Mouse (Mus musculus): ENCODE measurements around the gene Ccdc180. TPM values are rescaled to one million over a fixed set of nuclear protein-coding genes. Genes with fewer than 3 reads are reported as not detected.

The Ccdc180 gene
- polyA plus RNA-seq, 1 experiment from 2014 or later = 0.14 TPM

GRCm38 (mm10) chr4:45970048-45970560 lies 80.0 kb downstream of the Ccdc180 start:
- Histone ChIP-seq H3K9me3 (ENCODE audit: control insufficient read depth) (no peaks in the 10 kb centered on the region), H3K27me3 (replicated peaks; ENCODE audit: control insufficient read depth, insufficient read depth, low read length) (no peaks in the 10 kb centered on the region), H3K36me3 (ENCODE audit: control insufficient read depth, insufficient read depth) (no peaks in the 10 kb centered on the region), H3K9ac (ENCODE audit: low read depth, low read length) (no peak overlapping the region), H3K27ac (ENCODE audit: low read depth, low read length) (peak overlapping the region; percentile 1; the same call in 1 of the 2 replicates), H3K4me2 (replicated peaks; ENCODE audit: low read depth) (no peak overlapping the region), H3K4me1 (replicated peaks; ENCODE audit: control insufficient read depth, insufficient read depth, low read length) (no peaks in the 10 kb centered on the region; the same call in 1 of the 2 replicates), H3K4me3 (ENCODE audit: low read depth, low read length) (no peak overlapping the region)
- TF ChIP-seq CTCF (IDR thresholded peaks at IDR 0.05; ENCODE audit: low read depth) = no peak
- no peak for ATAC-seq
- 50% methylated on average over 7 of the region's 7 CpGs for WGBS

GRCm38 (mm10) chr4:45971806-45972447 lies 81.8 kb downstream of the Ccdc180 start:
- no peaks in the 10 kb centered on the region for H3K9me3 ChIP-seq (ENCODE audit: control insufficient read depth)
- 1% methylated on average over 38 of the region's 51 CpGs for whole genome bisulfite sequencing
- peak; percentile 93 for ATAC-seq
- no peaks in the 10 kb centered on the region; the same call in 1 of the 2 replicates for H3K4me1 ChIP-seq (replicated peaks; ENCODE audit: control insufficient read depth, insufficient read depth, low read length)
- TF ChIP-seq CTCF (IDR thresholded peaks at IDR 0.05; ENCODE audit: low read depth) = peak; percentile 95
- H3K27ac ChIP-seq (ENCODE audit: low read depth, low read length) = peak overlapping the region; percentile 91
- peak overlapping the region; percentile 88 for H3K4me3 ChIP-seq (ENCODE audit: low read depth, low read length)
- peak overlapping the region; percentile 84 for H3K4me2 ChIP-seq (replicated peaks; ENCODE audit: low read depth)
- H3K9ac ChIP-seq (ENCODE audit: low read depth, low read length) = peak overlapping the region; percentile 88
- H3K36me3 ChIP-seq (ENCODE audit: control insufficient read depth, insufficient read depth) = no peaks in the 10 kb centered on the region
- no peaks in the 10 kb centered on the region for H3K27me3 ChIP-seq (replicated peaks; ENCODE audit: control insufficient read depth, insufficient read depth, low read length)

- WGBS = under 1% methylated on average over 34 of the region's 53 CpGs
- Histone ChIP-seq H3K36me3 (ENCODE audit: control insufficient read depth, insufficient read depth) (no peaks in the 10 kb centered on the region), H3K9me3 (ENCODE audit: control insufficient read depth) (no peaks in the 10 kb centered on the region), H3K27ac (ENCODE audit: low read depth, low read length) (peak overlapping the region; percentile 91), H3K4me1 (replicated peaks; ENCODE audit: control insufficient read depth, insufficient read depth, low read length) (no peaks in the 10 kb centered on the region; the same call in 1 of the 2 replicates), H3K4me3 (ENCODE audit: low read depth, low read length) (peak overlapping the region; percentile 88), H3K9ac (ENCODE audit: low read depth, low read length) (peak overlapping the region; percentile 88), H3K4me2 (replicated peaks; ENCODE audit: low read depth) (peak overlapping the region; percentile 84), H3K27me3 (replicated peaks; ENCODE audit: control insufficient read depth, insufficient read depth, low read length) (no peaks in the 10 kb centered on the region)
- no peak; the same call in 1 of the 2 replicates for TF ChIP-seq CTCF (IDR thresholded peaks at IDR 0.05; ENCODE audit: low read depth)
- ATAC-seq = peak; percentile 61
Measured at GRCm38 (mm10) chr4:45972448-45972854, 82.3 kb downstream of the Ccdc180 start.

DNA sequence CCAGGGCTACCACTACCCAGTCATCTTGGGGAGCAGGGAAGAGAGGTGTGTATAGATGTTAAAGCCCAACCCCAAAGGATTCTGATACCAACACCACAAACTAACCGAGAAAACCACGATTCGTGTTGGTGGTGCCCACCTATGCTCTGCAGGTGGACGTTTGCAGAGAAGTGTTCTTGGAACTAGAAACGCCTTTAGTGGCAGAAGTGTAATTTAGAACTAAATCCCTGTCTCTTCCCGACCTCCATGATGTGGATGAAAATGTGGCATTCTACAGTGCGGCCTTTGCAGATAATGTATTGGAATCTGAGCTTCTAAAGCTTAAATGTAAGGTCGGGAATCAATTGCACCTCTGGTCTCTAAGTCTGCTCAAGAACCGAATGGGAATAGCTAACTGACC lies 82.8 kb downstream of the Ccdc180 start:
- Histone ChIP-seq H3K4me1 (replicated peaks; ENCODE audit: control insufficient read depth, insufficient read depth, low read length) (no peaks in the 10 kb centered on the region; the same call in 1 of the 2 replicates), H3K36me3 (ENCODE audit: control insufficient read depth, insufficient read depth) (no peaks in the 10 kb centered on the region), H3K9ac (ENCODE audit: low read depth, low read length) (peak overlapping the region; percentile 88), H3K27ac (ENCODE audit: low read depth, low read length) (peak overlapping the region; percentile 91), H3K9me3 (ENCODE audit: control insufficient read depth) (no peaks in the 10 kb centered on the region), H3K4me2 (replicated peaks; ENCODE audit: low read depth) (peak overlapping the region; percentile 84), H3K4me3 (ENCODE audit: low read depth, low read length) (peak overlapping the region; percentile 88), H3K27me3 (replicated peaks; ENCODE audit: control insufficient read depth, insufficient read depth, low read length) (no peaks in the 10 kb centered on the region)
- 27% methylated on average over 9 of the region's 9 CpGs for WGBS
- TF ChIP-seq CTCF (IDR thresholded peaks at IDR 0.05; ENCODE audit: low read depth) = no peak
- no peak for ATAC-seq

- no peak overlapping the region for H3K9ac ChIP-seq (ENCODE audit: low read depth, low read length)
- ATAC-seq = peak; percentile 83
- no peak overlapping the region for H3K4me3 ChIP-seq (ENCODE audit: low read depth, low read length)
- H3K27ac ChIP-seq (ENCODE audit: low read depth, low read length) = peak overlapping the region; percentile 71
- 39% methylated on average over 6 of the region's 6 CpGs for WGBS
- no peak for TF ChIP-seq CTCF (IDR thresholded peaks at IDR 0.05; ENCODE audit: low read depth)
- H3K9me3 ChIP-seq (ENCODE audit: control insufficient read depth) = no peaks in the 10 kb centered on the region
- H3K27me3 ChIP-seq (replicated peaks; ENCODE audit: control insufficient read depth, insufficient read depth, low read length) = no peaks in the 10 kb centered on the region
- 0 out of 2 replicates have a peak, but pooled peaks cover 4% of the 10 kb centered on the region for H3K36me3 ChIP-seq (ENCODE audit: control insufficient read depth, insufficient read depth)
- no peaks in the 10 kb centered on the region; the same call in 1 of the 2 replicates for H3K4me1 ChIP-seq (replicated peaks; ENCODE audit: control insufficient read depth, insufficient read depth, low read length)
- peak overlapping the region; percentile 35 for H3K4me2 ChIP-seq (replicated peaks; ENCODE audit: low read depth)
Measured at GRCm38 (mm10) chr4:45976931-45977667, 87.0 kb downstream of the Ccdc180 start.

DNA sequence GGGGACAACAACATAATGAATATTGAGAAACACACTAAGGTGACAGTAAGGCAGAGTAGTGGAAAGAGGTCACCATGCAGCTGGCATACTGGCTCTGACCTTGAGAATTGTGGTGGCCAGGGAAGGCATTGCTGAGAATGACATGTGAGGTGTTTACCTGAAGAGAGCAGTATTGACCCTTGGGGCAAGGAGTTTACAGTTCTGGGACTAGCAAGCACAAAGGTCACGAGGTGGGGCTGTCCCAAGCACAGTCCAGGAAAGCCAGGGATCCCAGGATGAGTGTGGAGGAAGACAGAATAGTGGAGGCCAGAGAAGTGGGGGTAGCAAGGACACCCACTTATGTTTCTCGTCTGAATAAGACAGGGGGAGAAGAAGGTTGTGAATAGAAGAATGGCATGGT lies 89.8 kb downstream of the Ccdc180 start:
- Histone ChIP-seq H3K4me2 (replicated peaks; ENCODE audit: low read depth) (peak overlapping the region; percentile 27), H3K36me3 (ENCODE audit: control insufficient read depth, insufficient read depth) (0 out of 2 replicates have a peak, but pooled peaks cover 4% of the 10 kb centered on the region), H3K9me3 (ENCODE audit: control insufficient read depth) (no peaks in the 10 kb centered on the region), H3K27ac (ENCODE audit: low read depth, low read length) (no peak overlapping the region), H3K4me1 (replicated peaks; ENCODE audit: control insufficient read depth, insufficient read depth, low read length) (no peaks in the 10 kb centered on the region; the same call in 1 of the 2 replicates), H3K27me3 (replicated peaks; ENCODE audit: control insufficient read depth, insufficient read depth, low read length) (no peaks in the 10 kb centered on the region), H3K9ac (ENCODE audit: low read depth, low read length) (no peak overlapping the region), H3K4me3 (ENCODE audit: low read depth, low read length) (no peak overlapping the region)
- TF ChIP-seq CTCF (IDR thresholded peaks at IDR 0.05; ENCODE audit: low read depth) = peak; percentile 65
- 14% methylated on average over 2 of the region's 2 CpGs for WGBS
- ATAC-seq = peak; percentile 71

Measured in intestine, postnatal 0 days (tissue).